ENCODE assay signal across 10 mouse cellular contexts in genomic region chr3:46448266-46448532, GRCm38 (mm10). TPM values are rescaled to one million over a fixed set of nuclear protein-coding genes. Genes with fewer than 3 reads are reported as not detected.
DNase-seq lines count a peak whose midpoint lies in the region; ATAC-seq lines count a peak whose summit lies in the region.
"Had no signal": no experiment of that assay in that cellular context is flagged by ENCODE, and none has a peak within 500 bp of the region (broad histone marks: within the 10 kb centered on the region; RNA-seq: fewer than 3 reads in every experiment).

No protein-coding gene starts in this region.

- no peak for DNase-seq in kidney, postnatal 36 days
- DNase-seq in hindlimb bud, embryonic 11.5 days (ENCODE audit: extremely low spot score, low read depth, low spot score) = peak; percentile 47
- no peak for DNase-seq in right cerebral cortex, postnatal 36 days (ENCODE audit: low spot score in 2 of 2)
- no peak for DNase-seq in cerebellum, postnatal 36 days
- DNase-seq: cerebellum, adult 8-10 months had no signal

- H3K4me3 ChIP-seq in kidney, embryonic 16.5 days (ENCODE audit: low read length) = peak overlapping the region; percentile 70
- peak overlapping the region; percentile 64 for H3K4me3 ChIP-seq in embryonic facial prominence, embryonic 13.5 days
- H3K4me3 ChIP-seq in midbrain, embryonic 16.5 days (ENCODE audit: low read depth, low read length) = peak overlapping the region; percentile 58

- peak; percentile 18 for ATAC-seq in kidney, embryonic 16.5 days (ENCODE audit: low FRiP score, low TSS enrichment)
- ATAC-seq in embryonic facial prominence, embryonic 13.5 days (ENCODE audit: insufficient number of reproducible peaks, insufficient read depth, low FRiP score, low TSS enrichment, low read depth) = peak; percentile 23; the same call in 1 of the 2 replicates
- ATAC-seq in midbrain, embryonic 16.5 days = no peak
- no peak for ATAC-seq in erythroblast, adult 5-6 weeks (replicated peaks; ENCODE audit: low FRiP score, poor library complexity, severe bottlenecking)

- H3K27ac ChIP-seq in kidney, embryonic 16.5 days (ENCODE audit: low read length) = no peak overlapping the region
- peak overlapping the region; percentile 92 for H3K27ac ChIP-seq in embryonic facial prominence, embryonic 13.5 days
- H3K27ac ChIP-seq in midbrain, embryonic 16.5 days (ENCODE audit: low read length) = no peak overlapping the region

- H3K36me3 ChIP-seq in kidney, embryonic 16.5 days (ENCODE audit: insufficient read depth, low read length) = peaks cover 11% of the 10 kb centered on the region; the same call in 1 of the 2 replicates
- peaks cover 16% of the 10 kb centered on the region for H3K36me3 ChIP-seq in embryonic facial prominence, embryonic 13.5 days
- no peaks in the 10 kb centered on the region for H3K36me3 ChIP-seq in midbrain, embryonic 16.5 days (ENCODE audit: control insufficient read depth, insufficient read depth, low read length)

- peaks cover 3% of the 10 kb centered on the region; the same call in 1 of the 2 replicates for H3K4me1 ChIP-seq in kidney, embryonic 16.5 days (ENCODE audit: insufficient read depth, low read length)
- H3K4me1 ChIP-seq in embryonic facial prominence, embryonic 13.5 days = no peaks in the 10 kb centered on the region
- peaks cover 2% of the 10 kb centered on the region; the same call in 1 of the 2 replicates for H3K4me1 ChIP-seq in midbrain, embryonic 16.5 days (ENCODE audit: control insufficient read depth, insufficient read depth, low read length)

- WGBS in kidney, embryonic 16.5 days = 7% methylated on average over 5 of the region's 5 CpGs
- 3% methylated on average over 5 of the region's 5 CpGs for WGBS in embryonic facial prominence, embryonic 13.5 days
- WGBS in midbrain, embryonic 16.5 days = 12% methylated on average over 5 of the region's 5 CpGs

- H3K4me2 ChIP-seq in kidney, embryonic 16.5 days (replicated peaks; ENCODE audit: low read depth, low read length) = peak overlapping the region; percentile 60
- peak overlapping the region; percentile 62 for H3K4me2 ChIP-seq in embryonic facial prominence, embryonic 13.5 days
- peak overlapping the region; percentile 100 for H3K4me2 ChIP-seq in midbrain, embryonic 16.5 days (ENCODE audit: low read length)

- peaks cover 12% of the 10 kb centered on the region; the same call in 1 of the 2 replicates for H3K9me3 ChIP-seq in kidney, embryonic 16.5 days (ENCODE audit: low read length)
- peaks cover 12% of the 10 kb centered on the region for H3K9me3 ChIP-seq in embryonic facial prominence, embryonic 13.5 days
- H3K9me3 ChIP-seq in midbrain, embryonic 16.5 days (replicated peaks; ENCODE audit: control insufficient read depth, low read length, poor library complexity, severe bottlenecking) = no peaks in the 10 kb centered on the region

- peak overlapping the region; percentile 83 for H3K9ac ChIP-seq in kidney, embryonic 16.5 days (replicated peaks; ENCODE audit: low read length)
- peak overlapping the region; percentile 87 for H3K9ac ChIP-seq in embryonic facial prominence, embryonic 13.5 days
- peak overlapping the region; percentile 77 for H3K9ac ChIP-seq in midbrain, embryonic 16.5 days (ENCODE audit: low read depth, low read length)

- no peaks in the 10 kb centered on the region for H3K27me3 ChIP-seq in kidney, embryonic 16.5 days (ENCODE audit: insufficient read depth, low read length)
- no peaks in the 10 kb centered on the region for H3K27me3 ChIP-seq in embryonic facial prominence, embryonic 13.5 days
- no peaks in the 10 kb centered on the region for H3K27me3 ChIP-seq in midbrain, embryonic 16.5 days (ENCODE audit: control insufficient read depth, insufficient read depth, low read depth, low read length)

RNA-seq across cellular contexts. Expression of gene Pabpc4l, which starts 0.2 kb away (rescaled TPM):
- 11.8 and 13.1 TPM in 2 replicates for polyA plus RNA-seq in kidney, embryonic 16.5 days (2015; fragmentation: Nextera tagmentation; extraction: Ambion mirVana)
- polyA plus RNA-seq in embryonic facial prominence, embryonic 13.5 days (2015; fragmentation: Nextera tagmentation; extraction: Ambion mirVana) = 27.0 and 28.2 TPM in 2 replicates
- polyA plus RNA-seq in midbrain, embryonic 16.5 days (2015; fragmentation: Nextera tagmentation; extraction: Ambion mirVana) = 2.3 and 2.4 TPM in 2 replicates
- not detected in 2 replicates for total RNA-seq in erythroblast, adult 5-6 weeks (2015; ENCODE audit: low replicate concordance)
- not detected in 2 replicates for total RNA-seq in erythroblast, adult 5-6 weeks (2017; ENCODE audit: low replicate concordance)
- total RNA-seq: MEL had no signal

Comparison
In these comparisons a context has a peak if more than half of its experiments do, and no peak if none do; other contexts are left out.
1. ATAC-seq: peak in kidney, embryonic 16.5 days (single experiment) and embryonic facial prominence, embryonic 13.5 days (single experiment); none in midbrain, embryonic 16.5 days (single experiment) and erythroblast, adult 5-6 weeks (single experiment).
2. Peak in every context shown above with its lines, with median percentiles within 50 percentile points of each other: H3K4me2 ChIP-seq, H3K4me3 ChIP-seq and H3K9ac ChIP-seq.